Mouse (Mus musculus) stomach, postnatal 0 days (tissue): ENCODE data around the gene Cygb.

ENCODE experiments used
- CTCF ChIP-seq: IDR thresholded peaks from 2 replicates; pipeline ENCODE4 v1.5.1; 2016; ENCODE audit warnings: antibody characterized with exemption, low read depth, mild to moderate bottlenecking, moderate library complexity
- EP300 ChIP-seq: optimal IDR thresholded peaks from 2 replicates; pipeline ENCODE3; 2016; ENCODE audit warnings: antibody characterized with exemption

DNA sequence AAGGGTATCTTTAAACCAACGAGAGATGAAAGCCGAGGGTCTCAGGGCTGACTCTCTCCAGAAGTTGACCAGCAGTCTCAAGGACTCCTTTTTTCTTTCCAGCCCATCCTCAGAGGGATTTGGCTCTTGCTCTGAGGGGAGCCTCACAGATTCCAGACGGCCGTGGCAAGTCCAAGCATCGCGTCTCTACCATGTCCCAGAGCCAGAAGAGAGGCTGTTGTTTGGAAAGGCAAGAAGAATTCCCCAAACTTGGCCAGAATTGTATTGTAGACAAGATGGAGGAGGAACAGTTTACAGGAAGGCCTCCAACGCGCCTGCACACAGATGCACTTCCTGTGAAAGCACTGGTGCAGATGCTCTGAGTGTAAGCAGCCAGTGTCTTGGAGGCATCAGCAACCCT, 13.8 kb upstream of the Cygb start:
- TF ChIP-seq CTCF, result no peak
- no peak for TF ChIP-seq EP300
